In the genomic region with DNA sequence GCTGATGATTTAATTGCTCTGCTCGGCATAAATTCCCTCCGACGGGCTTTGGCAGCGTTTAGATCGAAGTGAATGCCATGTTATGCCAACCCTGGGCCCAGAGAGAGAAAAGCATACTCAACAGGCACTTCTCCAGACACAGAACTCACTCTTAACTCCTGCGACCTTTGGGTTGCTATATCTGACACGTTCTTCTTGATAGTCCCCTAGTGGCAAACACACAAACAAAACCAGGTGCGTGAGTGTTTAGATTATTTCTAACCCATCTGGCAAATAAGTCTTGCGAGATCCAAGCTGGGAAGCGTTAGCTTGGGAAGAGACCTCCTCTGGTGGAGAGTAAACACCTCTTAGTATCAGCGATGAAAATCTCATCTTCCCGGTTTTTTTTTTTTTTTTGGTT, we compare ENCODE assay signal across 8 mouse cellular contexts. TPM values are rescaled to one million over a fixed set of nuclear protein-coding genes. Genes with fewer than 3 reads are reported as not detected.
DNase-seq lines count a peak whose midpoint lies in the region; ATAC-seq and TF ChIP-seq lines count a peak whose summit lies in the region.

No protein-coding gene starts in this region.

- peak overlapping the region; percentile 97 for H3K4me2 ChIP-seq in embryonic facial prominence, embryonic 15.5 days (replicated peaks)

- TF ChIP-seq CTCF in small intestine, adult 2 months (IDR thresholded peaks at IDR 0.05; ENCODE audit: extremely low read depth, insufficient read length, insufficient replicate concordance, low read depth, low read length), result no peak

- intact Hi-C loops in left cerebral cortex, postnatal 4 days (cut with DNase I), result no loop called here
- intact Hi-C loops in left cerebral cortex, postnatal 36 days (cut with DNase I), result no loop called here

- WGBS in embryonic facial prominence, embryonic 15.5 days, result 4% methylated on average over 12 of the region's 12 CpGs
- WGBS in limb, embryonic 10.5 days, result 9% methylated on average over 12 of the region's 12 CpGs
- 2% methylated on average over 12 of the region's 12 CpGs for WGBS in small intestine, adult 2 months

- peak overlapping the region; percentile 65 for H3K4me3 ChIP-seq in embryonic facial prominence, embryonic 15.5 days (replicated peaks)
- peak overlapping the region; percentile 69 for H3K4me3 ChIP-seq in limb, embryonic 10.5 days
- H3K4me3 ChIP-seq in small intestine, adult 2 months (ENCODE audit: low read depth, low read length), result peak overlapping the region; percentile 83

- peak; percentile 7 for DNase-seq in left cerebral cortex, postnatal 4 days
- no peak for DNase-seq in left cerebral cortex, postnatal 36 days (ENCODE audit: low spot score in 2 of 2)
- DNase-seq in limb, embryonic 10.5 days (ENCODE audit: low spot score), result no peak
- DNase-seq in urinary bladder, postnatal 36 days (ENCODE audit: low spot score in 2 of 2), result no peak
- DNase-seq in adrenal gland, postnatal 25 days, result no peak

- no peaks in the 10 kb centered on the region for H3K9me3 ChIP-seq in embryonic facial prominence, embryonic 15.5 days (replicated peaks)
- H3K9me3 ChIP-seq in limb, embryonic 10.5 days (replicated peaks), result no peaks in the 10 kb centered on the region

- H3K9ac ChIP-seq in embryonic facial prominence, embryonic 15.5 days, result no peak overlapping the region

- TF ChIP-seq POLR2A in small intestine, adult 2 months (IDR thresholded peaks at IDR 0.05; ENCODE audit: low read depth, low read length), result no peak

- H3K27me3 ChIP-seq in embryonic facial prominence, embryonic 15.5 days, result peaks cover 33% of the 10 kb centered on the region
- H3K27me3 ChIP-seq in limb, embryonic 10.5 days (ENCODE audit: low read depth, poor library complexity, severe bottlenecking), result peaks cover 65% of the 10 kb centered on the region
- no peaks in the 10 kb centered on the region for H3K27me3 ChIP-seq in small intestine, adult 2 months (ENCODE audit: control insufficient read depth, insufficient read depth, low read length)

- H3K36me3 ChIP-seq in embryonic facial prominence, embryonic 15.5 days, result no peaks in the 10 kb centered on the region
- no peaks in the 10 kb centered on the region for H3K36me3 ChIP-seq in limb, embryonic 10.5 days
- H3K36me3 ChIP-seq in small intestine, adult 2 months (ENCODE audit: control insufficient read depth, insufficient read depth, low read length), result no peaks in the 10 kb centered on the region

- peaks cover 16% of the 10 kb centered on the region for H3K4me1 ChIP-seq in embryonic facial prominence, embryonic 15.5 days
- H3K4me1 ChIP-seq in limb, embryonic 10.5 days, result peaks cover 26% of the 10 kb centered on the region
- H3K4me1 ChIP-seq in small intestine, adult 2 months (ENCODE audit: control insufficient read depth, insufficient read depth, insufficient read length, low read length), result peaks cover 8% of the 10 kb centered on the region

- H3K27ac ChIP-seq in embryonic facial prominence, embryonic 15.5 days (replicated peaks), result peak overlapping the region; percentile 60
- H3K27ac ChIP-seq in limb, embryonic 10.5 days, result no peak overlapping the region
- H3K27ac ChIP-seq in small intestine, adult 2 months (ENCODE audit: insufficient read depth, low read depth, low read length), result peak overlapping the region; percentile 42; the same call in 1 of the 2 replicates

- ATAC-seq in embryonic facial prominence, embryonic 15.5 days (ENCODE audit: insufficient number of reproducible peaks, low FRiP score, low TSS enrichment, low read depth), result no peak
- no peak for ATAC-seq in CD4-positive, CD25-positive, alpha-beta regulatory T cell, adult 4 months

RNA-seq across cellular contexts. Expression of a gene that starts 1.5 kb away (rescaled TPM):
- total RNA-seq in left cerebral cortex, postnatal 4 days (2021), result 10 to 100 TPM; 10.0 to 10.3 TPM
- 10 to 100 TPM; 14.2 to 16.2 TPM for total RNA-seq in left cerebral cortex, postnatal 36 days (2021)
- polyA plus RNA-seq in embryonic facial prominence, embryonic 15.5 days (2015; fragmentation: Nextera tagmentation; extraction: Ambion mirVana), result 13.0 and 13.4 TPM in 2 replicates
- polyA plus RNA-seq in limb, embryonic 10.5 days (2016; fragmentation: Nextera tagmentation; extraction: Ambion mirVana), result 0.58 and 0.81 TPM in 2 replicates
- polyA plus RNA-seq in small intestine, adult 2 months (2012; rRNA removed), result 6.2 and 11.5 TPM in 2 replicates
- total RNA-seq in adrenal gland, postnatal 25 days (2021), result 0.43 and 0.86 TPM in 2 replicates
- polyA plus RNA-seq in CD4-positive, CD25-positive, alpha-beta regulatory T cell, adult 4 months (2017; shearing (Covaris generic)), result under 1 TPM in 1 of 2 experiments, not detected in 1; 0.27 TPM
